Mouse (Mus musculus) brain, adult 10 weeks (tissue): ENCODE data around the gene Ambp. TPM values are rescaled to one million over a fixed set of nuclear protein-coding genes. Genes with fewer than 3 reads are reported as not detected.

ENCODE experiments used
- polyA plus RNA-seq: library from polyadenylated mRNA; stranded (reverse); fragments of 350-450 nt; fragmentation: Illumina TruSeq; extraction: RNeasy Lipid Tissue Mini Kit (QIAGEN cat#74804); gene quantifications from one replicate; pipeline ENCODE4 v1.2.3, GENCODE M21; 2015; ENCODE audit warnings: low read depth, low replicate concordance

Ambp gene
- polyA plus RNA-seq, result 0.37 TPM

DNA sequence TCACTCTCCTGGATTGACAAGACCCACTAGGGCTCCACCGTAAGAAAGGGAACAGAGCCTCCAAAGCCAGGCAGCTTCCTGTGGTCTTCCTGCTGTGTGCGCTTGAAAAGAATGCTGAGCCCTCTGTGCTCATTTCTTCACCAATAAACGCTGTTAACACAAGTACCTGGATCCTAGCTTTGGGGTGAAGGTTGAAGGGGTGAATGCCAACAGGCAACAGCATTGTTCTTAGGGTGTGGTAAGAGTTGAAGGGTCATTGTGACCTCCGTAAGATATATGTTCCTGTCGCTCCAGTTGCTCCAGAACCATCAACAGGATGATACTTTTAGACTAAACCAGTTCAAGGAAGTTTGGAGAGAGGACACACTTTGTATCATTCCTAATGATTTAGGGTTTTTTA lies at the start of gene Ambp:
Gene Ambp (minus strand): TSS at position 101 of the 400 bp plus-strand sequence.

DNA sequence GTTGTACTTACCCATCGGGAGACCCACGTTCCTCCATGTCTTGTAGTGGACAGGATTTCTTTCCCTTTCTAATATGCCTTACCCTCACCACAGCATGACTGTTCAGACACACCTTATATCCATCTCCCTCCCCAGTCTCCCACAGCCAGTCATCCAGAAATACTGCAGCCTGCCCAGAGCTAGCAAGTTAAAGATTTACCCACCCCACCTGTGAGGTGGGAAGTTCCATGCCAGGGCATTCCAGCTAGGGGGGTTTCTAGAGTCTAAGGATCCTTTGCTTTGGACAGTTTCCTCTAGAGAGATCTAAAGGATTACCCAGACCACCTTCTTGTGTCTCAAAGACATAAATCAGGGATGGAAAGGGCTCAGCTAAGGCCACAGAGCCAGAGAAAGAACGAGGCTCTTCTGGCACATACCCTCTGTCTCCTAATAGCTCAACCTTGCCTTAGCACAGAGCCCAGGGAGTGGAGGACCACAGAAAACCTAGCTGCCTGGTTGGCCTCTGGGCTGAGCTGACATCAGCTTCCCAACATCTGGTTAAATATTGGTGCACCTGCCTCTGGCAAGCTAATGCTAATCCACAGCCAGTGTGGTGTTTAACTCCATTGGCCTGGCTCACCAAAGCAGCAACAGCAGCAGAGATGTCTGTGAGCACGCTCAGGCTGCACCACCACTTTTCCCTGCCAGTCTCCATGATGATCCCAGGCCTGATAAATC lies 17.5 kb upstream of the Ambp start, which contains the start of gene Kif12:
Gene Kif12 (minus strand): TSS at position 163 of the 717 bp plus-strand sequence.

Other genes with a start within 250 kb of the Ambp start
- gene Zfp618, start 189.2 kb downstream of the Ambp start, polyA plus RNA-seq, result 1.6 TPM
- gene Kif12, start 17.3 kb upstream of the Ambp start, polyA plus RNA-seq, result not detected
- 3.6 TPM for gene Col27a1, start 59.2 kb upstream of the Ambp start, polyA plus RNA-seq
- gene Orm1, start 189.8 kb upstream of the Ambp start, polyA plus RNA-seq, result not detected
- gene Orm3, start 201.4 kb upstream of the Ambp start, polyA plus RNA-seq, result not detected
- gene Orm2, start 207.7 kb upstream of the Ambp start, polyA plus RNA-seq, result not detected
- 1.9 TPM for gene Akna, start 248.6 kb upstream of the Ambp start, polyA plus RNA-seq